8 mouse cellular contexts compared by ENCODE assay signal in the genomic region with DNA sequence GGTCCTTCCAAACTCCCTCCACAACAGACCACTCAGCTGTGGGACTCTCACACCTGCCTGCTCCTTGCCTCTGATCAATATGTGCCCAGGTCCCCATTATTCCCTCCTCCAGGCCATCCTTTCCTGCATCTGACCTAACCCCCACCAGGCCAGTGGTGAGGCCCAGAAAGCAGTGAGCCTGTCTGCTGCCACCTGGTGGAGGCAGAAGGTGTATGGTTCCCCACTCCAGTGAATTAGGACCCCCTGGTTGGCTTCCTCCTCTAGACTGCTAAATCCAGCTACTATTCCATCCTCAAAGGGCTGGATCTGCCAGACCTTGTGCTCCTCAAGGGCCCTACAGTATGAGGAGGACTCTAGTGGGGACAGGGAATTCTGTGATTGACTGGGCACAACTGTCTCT.
DNase-seq lines count a peak whose midpoint lies in the region; ATAC-seq and TF ChIP-seq lines count a peak whose summit lies in the region.
"Had no signal": no experiment of that assay in that cellular context is flagged by ENCODE, and none has a peak within 500 bp of the region (broad histone marks: within the 10 kb centered on the region; RNA-seq: fewer than 3 reads in every experiment).

No protein-coding gene starts in this region.

- ATAC-seq in forebrain, embryonic 12.5 days (ENCODE audit: low FRiP score), result peak; percentile 58; the same call in 1 of the 2 replicates
- peak; percentile 36 for ATAC-seq in lung, embryonic 16.5 days (ENCODE audit: low read depth)

- TF ChIP-seq POLR2A in kidney, adult 2 months (IDR thresholded peaks at IDR 0.05; ENCODE audit: low read depth, low read length), result no peak

- no peak overlapping the region for H3K4me2 ChIP-seq in forebrain, embryonic 12.5 days
- H3K4me2 ChIP-seq in lung, embryonic 16.5 days (ENCODE audit: low read depth, low read length), result no peak overlapping the region
- H3K4me2 ChIP-seq: heart, embryonic 13.5 days had no signal

- no peaks in the 10 kb centered on the region for H3K4me1 ChIP-seq in forebrain, embryonic 12.5 days
- H3K4me1 ChIP-seq in kidney, adult 2 months (ENCODE audit: control insufficient read depth, insufficient read depth, low read length), result no peaks in the 10 kb centered on the region
- H3K4me1 ChIP-seq in lung, embryonic 16.5 days (replicated peaks; ENCODE audit: control insufficient read depth, insufficient read depth, low read length), result no peaks in the 10 kb centered on the region; the same call in 1 of the 2 replicates

- H3K27me3 ChIP-seq in forebrain, embryonic 12.5 days, result no peaks in the 10 kb centered on the region
- H3K27me3 ChIP-seq in kidney, adult 2 months (replicated peaks; ENCODE audit: control insufficient read depth, insufficient read depth, low read length), result no peaks in the 10 kb centered on the region
- no peaks in the 10 kb centered on the region for H3K27me3 ChIP-seq in lung, embryonic 16.5 days (ENCODE audit: control insufficient read depth, insufficient read depth, low read depth, low read length)
- H3K27me3 ChIP-seq: heart, embryonic 13.5 days had no signal

- no peak overlapping the region for H3K9ac ChIP-seq in forebrain, embryonic 12.5 days
- no peak overlapping the region for H3K9ac ChIP-seq in lung, embryonic 16.5 days (ENCODE audit: low read length)
- H3K9ac ChIP-seq: heart, embryonic 13.5 days had no signal

- TF ChIP-seq CTCF in kidney, adult 2 months (conservative IDR thresholded peaks at IDR 0.05; ENCODE audit: insufficient read depth, insufficient read length, low read depth, low read length), result peak; percentile 75

- H3K9me3 ChIP-seq in forebrain, embryonic 12.5 days, result no peaks in the 10 kb centered on the region
- no peaks in the 10 kb centered on the region for H3K9me3 ChIP-seq in lung, embryonic 16.5 days (ENCODE audit: control insufficient read depth, low read length)
- H3K9me3 ChIP-seq: heart, embryonic 13.5 days had no signal

- H3K27ac ChIP-seq in forebrain, embryonic 12.5 days, result no peak overlapping the region
- no peak overlapping the region for H3K27ac ChIP-seq in kidney, adult 2 months (ENCODE audit: insufficient read depth, low read depth, low read length)
- H3K27ac ChIP-seq in lung, embryonic 16.5 days (ENCODE audit: low read length), result no peak overlapping the region
- H3K27ac ChIP-seq: heart, embryonic 13.5 days had no signal

- no peak overlapping the region for H3K4me3 ChIP-seq in forebrain, embryonic 12.5 days (replicated peaks)
- no peak overlapping the region for H3K4me3 ChIP-seq in kidney, adult 2 months (ENCODE audit: insufficient read depth, low read depth, low read length)
- no peak overlapping the region for H3K4me3 ChIP-seq in lung, embryonic 16.5 days (ENCODE audit: low read length)
- H3K4me3 ChIP-seq: heart, embryonic 13.5 days had no signal

- peak; percentile 42 for DNase-seq in urinary bladder, postnatal 14 days (ENCODE audit: low spot score)
- no peak for DNase-seq in urinary bladder, postnatal 10 days (ENCODE audit: low spot score)
- peak; percentile 60 to 70 for DNase-seq in adrenal gland, postnatal 36 days
- DNase-seq in kidney, adult 2 months, result peak; percentile 52
- DNase-seq in right cerebral cortex, postnatal 25 days, result peak; percentile 45

- 0 out of 2 replicates have a peak, but pooled peaks cover 3% of the 10 kb centered on the region for H3K36me3 ChIP-seq in forebrain, embryonic 12.5 days (replicated peaks)
- no peaks in the 10 kb centered on the region for H3K36me3 ChIP-seq in kidney, adult 2 months (ENCODE audit: control insufficient read depth, insufficient read depth, low read length)
- 0 out of 2 replicates have a peak, but pooled peaks cover 3% of the 10 kb centered on the region for H3K36me3 ChIP-seq in lung, embryonic 16.5 days (ENCODE audit: control insufficient read depth, insufficient read depth, low read length)
